Mouse (Mus musculus): ENCODE results near the gene H60b. TPM values are rescaled to one million over a fixed set of nuclear protein-coding genes. Genes with fewer than 3 reads are reported as not detected.
"Not testable (repeated sequence)": the region's sequence is repeated elsewhere in the genome, so short reads cannot be mapped to it uniquely, and the experiment has no call there.

H60b gene
- 0.52 and 1.1 TPM in 2 replicates for polyA plus RNA-seq (2015; fragmentation: Nextera tagmentation; extraction: Ambion mirVana)

- under 1% methylated on average over 48 of the region's 48 CpGs for WGBS
- not testable (repeated sequence) for H3K36me3 ChIP-seq (replicated peaks); H3K27ac ChIP-seq; H3K9ac ChIP-seq; H3K9me3 ChIP-seq
- H3K4me3 ChIP-seq, result peak within 1 kb of the TSS; percentile 24
- ATAC-seq (replicated peaks), result peak; percentile 76
- H3K4me1 ChIP-seq, result peaks cover 17% of the 10 kb centered on the region
- peaks cover 48% of the 10 kb centered on the region for H3K27me3 ChIP-seq (replicated peaks)
- peak within 1 kb of the TSS; percentile 48 for H3K4me2 ChIP-seq
Observed at GRCm38 (mm10) chr10:22158310-22158999, at the start of gene H60b, which contains the start of gene Raet1e. TSS of gene H60b (plus strand) at chr10:22158586. TSS of gene Raet1e (plus strand) at chr10:22158569.

- H3K4me2 ChIP-seq, result peak overlapping the region; percentile 85
- no peak overlapping the region for H3K27ac ChIP-seq
- no peaks in the 10 kb centered on the region for H3K4me1 ChIP-seq
- peak overlapping the region; percentile 46 for H3K4me3 ChIP-seq
- ATAC-seq (replicated peaks), result peak; percentile 90
- peak overlapping the region; percentile 56 for H3K9ac ChIP-seq
- under 1% methylated on average over 19 of the region's 19 CpGs for WGBS
- H3K9me3 ChIP-seq, result 0 out of 2 replicates have a peak, but pooled peaks cover 2% of the 10 kb centered on the region
- no peaks in the 10 kb centered on the region for H3K27me3 ChIP-seq (replicated peaks)
- H3K36me3 ChIP-seq (replicated peaks), result no peaks in the 10 kb centered on the region
Observed at GRCm38 (mm10) chr10:22140665-22141280, 17.6 kb upstream of the H60b start.

GRCm38 (mm10) chr10:22142194-22142593 lies 16.2 kb upstream of the H60b start:
- WGBS, result 92% methylated on average over 1 of the region's 1 CpGs
- not testable (repeated sequence) for H3K27me3 ChIP-seq (replicated peaks); H3K36me3 ChIP-seq (replicated peaks); ATAC-seq (replicated peaks); H3K9ac ChIP-seq; H3K4me2 ChIP-seq; H3K4me3 ChIP-seq; H3K9me3 ChIP-seq; H3K4me1 ChIP-seq; H3K27ac ChIP-seq

- Histone ChIP-seq H3K4me1 (no peaks in the 10 kb centered on the region), H3K4me3 (no peak overlapping the region), H3K36me3 (replicated peaks) (no peaks in the 10 kb centered on the region), H3K27ac (no peak overlapping the region), H3K9ac (no peak overlapping the region), H3K27me3 (replicated peaks) (no peaks in the 10 kb centered on the region), H3K9me3 (0 out of 2 replicates have a peak, but pooled peaks cover 2% of the 10 kb centered on the region), H3K4me2 (no peak overlapping the region)
- 72% methylated on average over 5 of the region's 5 CpGs for WGBS
- no peak for ATAC-seq (replicated peaks)
Observed at GRCm38 (mm10) chr10:22142926-22143325, 15.5 kb upstream of the H60b start.

GRCm38 (mm10) chr10:22148441-22149072 lies 9.8 kb upstream of the H60b start:
- Histone ChIP-seq H3K4me3 (peak overlapping the region; percentile 52), H3K4me1 (peaks cover 31% of the 10 kb centered on the region), H3K4me2 (peak overlapping the region; percentile 92), H3K9ac (peak overlapping the region; percentile 45; the same call in 1 of the 2 replicates), H3K27ac (no peak overlapping the region), H3K9me3 (no peaks in the 10 kb centered on the region), H3K36me3 (replicated peaks) (no peaks in the 10 kb centered on the region), H3K27me3 (replicated peaks) (peaks cover 24% of the 10 kb centered on the region)
- peak; percentile 89 for ATAC-seq (replicated peaks)
- WGBS, result under 1% methylated on average over 50 of the region's 50 CpGs

GRCm38 (mm10) chr10:22149073-22149690 lies 9.2 kb upstream of the H60b start, which contains the start of gene E030030I06Rik:
TSS of gene E030030I06Rik (minus strand) at chr10:22149270.
- WGBS, result under 1% methylated on average over 37 of the region's 37 CpGs
- Histone ChIP-seq H3K4me2 (peak within 1 kb of the TSS; percentile 92), H3K4me3 (peak within 1 kb of the TSS; percentile 52), H3K4me1 (peaks cover 33% of the 10 kb centered on the region), H3K27me3 (replicated peaks) (peaks cover 24% of the 10 kb centered on the region), H3K36me3 (replicated peaks) (no peaks in the 10 kb centered on the region), H3K9ac (peak within 1 kb of the TSS; percentile 45; the same call in 1 of the 2 replicates), H3K27ac (no peak within 1 kb of the TSS), H3K9me3 (no peaks in the 10 kb centered on the region)
- ATAC-seq (replicated peaks), result peak; percentile 51

- Histone ChIP-seq H3K9me3 (no peaks in the 10 kb centered on the region), H3K4me2 (peak overlapping the region; percentile 92), H3K4me1 (peaks cover 35% of the 10 kb centered on the region), H3K27me3 (replicated peaks) (peaks cover 24% of the 10 kb centered on the region), H3K27ac (no peak overlapping the region), H3K4me3 (peak overlapping the region; percentile 52), H3K36me3 (replicated peaks) (no peaks in the 10 kb centered on the region), H3K9ac (no peak overlapping the region)
- WGBS, result under 1% methylated on average over 50 of the region's 50 CpGs
- 0 out of 2 replicates have a peak, but pooled peaks have one; percentile 5 for ATAC-seq (replicated peaks)
Observed at GRCm38 (mm10) chr10:22149691-22150465, 8.5 kb upstream of the H60b start.

- no peaks in the 10 kb centered on the region for H3K9me3 ChIP-seq
- under 1% methylated on average over 27 of the region's 27 CpGs for WGBS
- no peak for ATAC-seq (replicated peaks)
- H3K4me1 ChIP-seq, result peaks cover 35% of the 10 kb centered on the region
- H3K9ac ChIP-seq, result no peak overlapping the region
- H3K4me2 ChIP-seq, result peak overlapping the region; percentile 92
- no peak overlapping the region for H3K27ac ChIP-seq
- H3K36me3 ChIP-seq (replicated peaks), result no peaks in the 10 kb centered on the region
- peak overlapping the region; percentile 52; the same call in 1 of the 2 replicates for H3K4me3 ChIP-seq
- peaks cover 31% of the 10 kb centered on the region for H3K27me3 ChIP-seq (replicated peaks)
Observed at GRCm38 (mm10) chr10:22150593-22150992, 7.8 kb upstream of the H60b start.

GRCm38 (mm10) chr10:22151056-22151862 lies 7.1 kb upstream of the H60b start:
- Histone ChIP-seq H3K27me3 (replicated peaks) (peaks cover 37% of the 10 kb centered on the region), H3K4me3 (0 out of 2 replicates have a peak overlapping the region, but pooled peaks have one; percentile 7), H3K4me1 (peaks cover 35% of the 10 kb centered on the region), H3K4me2 (peak overlapping the region; percentile 6; the same call in 1 of the 2 replicates)
- WGBS, result 1% methylated on average over 55 of the region's 55 CpGs
- H3K9ac ChIP-seq; H3K27ac ChIP-seq; ATAC-seq (replicated peaks); H3K36me3 ChIP-seq (replicated peaks); H3K9me3 ChIP-seq: not testable (repeated sequence)

GRCm38 (mm10) chr10:22151863-22152640 lies 6.3 kb upstream of the H60b start:
- H3K9ac ChIP-seq; ATAC-seq (replicated peaks); H3K4me2 ChIP-seq; H3K9me3 ChIP-seq; H3K4me3 ChIP-seq; H3K27ac ChIP-seq; H3K36me3 ChIP-seq (replicated peaks): not testable (repeated sequence)
- H3K27me3 ChIP-seq (replicated peaks), result peaks cover 45% of the 10 kb centered on the region
- H3K4me1 ChIP-seq, result peaks cover 35% of the 10 kb centered on the region
- 3% methylated on average over 11 of the region's 11 CpGs for WGBS
